Mouse (Mus musculus): Measurements from ENCODE around the gene Fam19a5. TPM values are rescaled to one million over a fixed set of nuclear protein-coding genes. Genes with fewer than 3 reads are reported as not detected.
A peak's percentile ranks its signal among the peaks of the same experiment; 100 is the strongest.

Gene Fam19a5
- total RNA-seq (2014; rRNA removed) = 118 and 145 TPM in 2 replicates
- 33.0 and 33.8 TPM in 2 replicates for polyA plus RNA-seq (2015; fragmentation: Nextera tagmentation; extraction: Ambion mirVana)

GRCm38 (mm10) chr15:87543599-87544338 is at the start of gene Fam19a5:
Gene Fam19a5 (plus strand): TSS chr15:87544299.
- TF ChIP-seq CTCF (IDR thresholded peaks at IDR 0.05) = peak; percentile 57
- 2% methylated on average over 13 of the region's 67 CpGs for WGBS

DNA sequence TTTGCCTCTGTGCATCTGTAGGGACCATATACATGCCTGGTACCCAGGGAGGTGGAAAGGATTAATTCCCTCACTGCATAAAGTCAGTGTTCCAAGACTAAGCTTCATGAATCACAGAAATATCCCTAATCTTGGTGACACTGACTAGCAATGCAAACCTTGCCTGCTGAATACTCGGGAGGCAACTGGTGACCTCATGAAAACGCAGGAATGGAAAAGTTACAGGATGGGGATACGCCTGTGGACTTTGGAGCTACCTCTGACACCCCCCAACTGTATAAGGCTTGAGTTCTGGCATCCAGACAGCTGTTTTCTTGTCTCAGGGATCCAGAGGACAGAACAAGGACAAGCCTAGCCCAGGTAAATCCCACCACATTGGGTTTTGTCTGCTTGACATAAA is 42.4 kb upstream of the Fam19a5 start:
- Histone ChIP-seq H3K9me3 (ENCODE audit: low read length) (no peaks in the 10 kb centered on the region), H3K9ac (replicated peaks; ENCODE audit: low read length, poor library complexity, severe bottlenecking) (no peak overlapping the region), H3K4me2 (ENCODE audit: low read depth, low read length, poor library complexity, severe bottlenecking) (no peak overlapping the region), H3K4me3 (ENCODE audit: low read depth, low read length) (no peak overlapping the region), H3K27ac (ENCODE audit: low read depth, low read length) (no peak overlapping the region), H3K4me1 (ENCODE audit: insufficient read depth, low read length) (no peaks in the 10 kb centered on the region), H3K36me3 (ENCODE audit: insufficient read depth, low read length) (no peaks in the 10 kb centered on the region), H3K27me3 (ENCODE audit: insufficient read depth, low read length) (no peaks in the 10 kb centered on the region)
- ATAC-seq (ENCODE audit: low FRiP score) = no peak
- no peak for DNase-seq (ENCODE audit: low spot score)
- no peak for TF ChIP-seq CTCF (IDR thresholded peaks at IDR 0.05)
- 72% methylated on average over 3 of the region's 3 CpGs for WGBS

More at GRCm38 (mm10) chr15:87543599-87544338, at the start of gene Fam19a5:
- ATAC-seq (ENCODE audit: low FRiP score) (peak; percentile 82), DNase-seq (ENCODE audit: low spot score) (peak; percentile 90)
- Histone ChIP-seq H3K4me1 (ENCODE audit: insufficient read depth, low read length) (peaks cover 11% of the 10 kb centered on the region; the same call in 1 of the 2 replicates), H3K27ac (ENCODE audit: low read depth, low read length) (peak within 1 kb of the TSS; percentile 77), H3K4me3 (ENCODE audit: low read depth, low read length) (peak within 1 kb of the TSS; percentile 90), H3K36me3 (ENCODE audit: insufficient read depth, low read length) (no peaks in the 10 kb centered on the region), H3K9ac (replicated peaks; ENCODE audit: low read length, poor library complexity, severe bottlenecking) (peak within 1 kb of the TSS; percentile 94), H3K4me2 (ENCODE audit: low read depth, low read length, poor library complexity, severe bottlenecking) (peak within 1 kb of the TSS; percentile 62), H3K27me3 (ENCODE audit: insufficient read depth, low read length) (no peaks in the 10 kb centered on the region; the same call in 1 of the 2 replicates), H3K9me3 (ENCODE audit: low read length) (no peaks in the 10 kb centered on the region)

- H3K4me3 ChIP-seq (ENCODE audit: low read depth, low read length) = no peak overlapping the region
- WGBS = 78% methylated on average over 3 of the region's 3 CpGs
- H3K4me2 ChIP-seq (ENCODE audit: low read depth, low read length, poor library complexity, severe bottlenecking) = no peak overlapping the region
- H3K27me3 ChIP-seq (ENCODE audit: insufficient read depth, low read length) = no peaks in the 10 kb centered on the region
- H3K27ac ChIP-seq (ENCODE audit: low read depth, low read length) = no peak overlapping the region
- no peak for DNase-seq (ENCODE audit: low spot score)
- no peaks in the 10 kb centered on the region for H3K4me1 ChIP-seq (ENCODE audit: insufficient read depth, low read length)
- ATAC-seq (ENCODE audit: low FRiP score) = no peak
- no peaks in the 10 kb centered on the region for H3K9me3 ChIP-seq (ENCODE audit: low read length)
- TF ChIP-seq CTCF (IDR thresholded peaks at IDR 0.05) = no peak
- no peaks in the 10 kb centered on the region for H3K36me3 ChIP-seq (ENCODE audit: insufficient read depth, low read length)
- no peak overlapping the region for H3K9ac ChIP-seq (replicated peaks; ENCODE audit: low read length, poor library complexity, severe bottlenecking)
Measured at GRCm38 (mm10) chr15:87507349-87507748, 36.8 kb upstream of the Fam19a5 start.

DNA sequence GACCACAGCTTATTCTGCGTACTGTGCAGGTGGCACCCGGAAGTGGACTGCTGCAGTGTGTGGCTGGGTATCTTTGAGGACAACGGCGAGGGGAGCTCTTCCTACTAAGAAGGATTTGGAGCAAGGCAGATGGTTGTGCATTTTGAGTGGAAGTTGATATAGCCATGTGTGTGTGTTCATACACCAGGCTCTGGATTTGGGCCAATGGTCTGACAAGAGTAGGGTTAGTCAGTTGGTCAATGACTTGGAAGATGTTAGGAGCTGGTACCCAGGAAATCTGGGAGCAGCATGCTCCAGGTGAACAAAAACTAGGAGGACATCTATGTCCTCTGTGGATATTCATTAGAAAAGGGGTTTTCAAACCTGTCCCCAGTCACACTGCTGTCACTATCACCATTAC is 33.2 kb upstream of the Fam19a5 start:
- Histone ChIP-seq H3K9ac (replicated peaks; ENCODE audit: low read length, poor library complexity, severe bottlenecking) (no peak overlapping the region), H3K4me2 (ENCODE audit: low read depth, low read length, poor library complexity, severe bottlenecking) (no peak overlapping the region), H3K36me3 (ENCODE audit: insufficient read depth, low read length) (no peaks in the 10 kb centered on the region), H3K9me3 (ENCODE audit: low read length) (no peaks in the 10 kb centered on the region), H3K27me3 (ENCODE audit: insufficient read depth, low read length) (no peaks in the 10 kb centered on the region), H3K4me1 (ENCODE audit: insufficient read depth, low read length) (no peaks in the 10 kb centered on the region), H3K27ac (ENCODE audit: low read depth, low read length) (no peak overlapping the region), H3K4me3 (ENCODE audit: low read depth, low read length) (no peak overlapping the region)
- WGBS = 97% methylated on average over 4 of the region's 4 CpGs
- ATAC-seq (ENCODE audit: low FRiP score) (no peak), DNase-seq (ENCODE audit: low spot score) (peak; percentile 38)
- TF ChIP-seq CTCF (IDR thresholded peaks at IDR 0.05) = no peak

- no peak for TF ChIP-seq CTCF (IDR thresholded peaks at IDR 0.05)
- Histone ChIP-seq H3K27ac (ENCODE audit: low read depth, low read length) (no peak overlapping the region), H3K9me3 (ENCODE audit: low read length) (no peaks in the 10 kb centered on the region), H3K4me3 (ENCODE audit: low read depth, low read length) (no peak overlapping the region), H3K27me3 (ENCODE audit: insufficient read depth, low read length) (no peaks in the 10 kb centered on the region), H3K36me3 (ENCODE audit: insufficient read depth, low read length) (no peaks in the 10 kb centered on the region), H3K4me1 (ENCODE audit: insufficient read depth, low read length) (no peaks in the 10 kb centered on the region), H3K4me2 (ENCODE audit: low read depth, low read length, poor library complexity, severe bottlenecking) (no peak overlapping the region), H3K9ac (replicated peaks; ENCODE audit: low read length, poor library complexity, severe bottlenecking) (no peak overlapping the region)
- ATAC-seq (ENCODE audit: low FRiP score) (no peak), DNase-seq (ENCODE audit: low spot score) (peak; percentile 42)
Measured at GRCm38 (mm10) chr15:87518161-87518560, 25.9 kb upstream of the Fam19a5 start.

DNA sequence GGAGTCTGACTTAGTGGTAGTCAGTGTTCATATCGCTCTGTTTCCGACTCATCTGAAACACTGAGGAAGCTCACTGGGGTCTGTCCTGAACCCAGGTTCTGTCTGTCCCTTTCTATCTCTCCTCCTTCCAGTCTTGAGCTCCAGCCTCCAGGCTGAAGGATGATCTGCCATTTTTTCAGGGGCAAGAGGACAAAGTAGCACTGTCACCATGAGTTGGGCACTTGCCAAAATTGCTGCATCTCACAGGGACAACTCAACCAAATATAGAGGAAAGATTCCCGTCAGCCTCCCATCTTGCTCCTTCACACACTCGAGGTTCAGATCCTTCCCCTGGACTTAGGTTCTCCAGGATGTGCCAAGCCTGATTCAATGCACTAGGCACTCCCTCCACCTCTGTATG is 14.8 kb upstream of the Fam19a5 start:
- no peak for TF ChIP-seq CTCF (IDR thresholded peaks at IDR 0.05)
- Histone ChIP-seq H3K9me3 (ENCODE audit: low read length) (no peaks in the 10 kb centered on the region), H3K27me3 (ENCODE audit: insufficient read depth, low read length) (no peaks in the 10 kb centered on the region), H3K27ac (ENCODE audit: low read depth, low read length) (no peak overlapping the region), H3K36me3 (ENCODE audit: insufficient read depth, low read length) (no peaks in the 10 kb centered on the region), H3K4me1 (ENCODE audit: insufficient read depth, low read length) (no peaks in the 10 kb centered on the region), H3K4me2 (ENCODE audit: low read depth, low read length, poor library complexity, severe bottlenecking) (no peak overlapping the region), H3K9ac (replicated peaks; ENCODE audit: low read length, poor library complexity, severe bottlenecking) (no peak overlapping the region), H3K4me3 (ENCODE audit: low read depth, low read length) (no peak overlapping the region)
- no peak for DNase-seq (ENCODE audit: low spot score)
- ATAC-seq (ENCODE audit: low FRiP score) = no peak
- WGBS = 87% methylated on average over 4 of the region's 4 CpGs

Measured in midbrain, postnatal 0 days (tissue).